Mouse (Mus musculus): ENCODE data around the gene Lias. TPM values are rescaled to one million over a fixed set of nuclear protein-coding genes. Genes with fewer than 3 reads are reported as not detected.

The Lias gene
- total RNA-seq (2023) = 10 to 100 TPM; 24.4 to 25.3 TPM

DNA sequence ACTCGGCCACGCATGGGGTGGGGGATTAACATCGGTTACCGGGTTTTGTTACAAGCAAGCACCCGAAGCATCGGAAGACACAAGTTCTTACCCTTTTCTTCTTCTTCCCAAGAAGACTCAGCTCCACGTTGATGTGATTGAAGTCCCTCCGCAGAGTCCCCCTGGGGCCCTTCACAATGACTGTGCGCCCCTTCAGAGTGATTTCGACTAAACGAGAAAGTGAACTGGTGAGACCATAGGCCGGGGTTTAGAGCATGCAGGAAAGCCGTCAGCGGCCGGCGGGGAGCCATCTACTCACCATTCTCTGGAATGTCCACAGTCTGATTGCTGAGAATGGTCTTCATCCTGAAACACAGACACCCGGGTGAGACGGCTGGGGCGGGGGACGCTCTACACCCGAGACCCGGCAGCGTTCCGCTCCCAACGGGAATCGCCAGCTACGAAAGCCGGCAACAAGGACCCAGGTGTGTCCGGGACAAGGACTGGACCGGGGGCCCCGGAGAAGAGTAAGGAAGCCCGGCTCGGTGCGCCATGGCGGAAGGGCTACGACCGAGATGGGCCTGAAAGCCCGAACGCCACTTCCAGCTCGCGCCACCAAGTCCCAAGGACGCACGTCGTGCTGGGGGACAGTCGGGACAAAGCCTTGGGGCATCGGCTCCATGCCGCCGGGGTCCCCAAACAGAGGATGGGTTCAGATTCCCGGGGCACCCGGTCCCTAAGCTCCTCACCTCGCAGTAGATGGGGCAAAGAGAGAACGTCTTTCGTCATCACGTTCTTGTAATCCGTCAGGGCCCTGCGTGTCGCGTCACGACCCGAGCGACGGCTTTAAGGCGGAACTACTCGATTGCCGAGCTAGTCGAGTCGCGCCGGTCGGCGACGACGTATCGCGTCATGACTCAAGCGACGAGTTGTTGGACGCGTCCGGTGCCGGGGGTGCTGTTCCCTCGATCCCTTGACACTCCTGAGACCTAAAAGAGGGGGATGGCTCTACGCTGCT lies at the start of gene Lias, which contains the start of gene Rpl9:
Gene Lias (plus strand): TSS at position 850 of the 997 bp plus-strand sequence.
Gene Rpl9 (minus strand): TSS at position 797 of the 997 bp plus-strand sequence.

GRCm38 (mm10) chr5:65348168-65348567 lies 43.1 kb upstream of the Lias start, which contains the start of gene Klb:
TSS of gene Klb (plus strand) at chr5:65348314.

DNA sequence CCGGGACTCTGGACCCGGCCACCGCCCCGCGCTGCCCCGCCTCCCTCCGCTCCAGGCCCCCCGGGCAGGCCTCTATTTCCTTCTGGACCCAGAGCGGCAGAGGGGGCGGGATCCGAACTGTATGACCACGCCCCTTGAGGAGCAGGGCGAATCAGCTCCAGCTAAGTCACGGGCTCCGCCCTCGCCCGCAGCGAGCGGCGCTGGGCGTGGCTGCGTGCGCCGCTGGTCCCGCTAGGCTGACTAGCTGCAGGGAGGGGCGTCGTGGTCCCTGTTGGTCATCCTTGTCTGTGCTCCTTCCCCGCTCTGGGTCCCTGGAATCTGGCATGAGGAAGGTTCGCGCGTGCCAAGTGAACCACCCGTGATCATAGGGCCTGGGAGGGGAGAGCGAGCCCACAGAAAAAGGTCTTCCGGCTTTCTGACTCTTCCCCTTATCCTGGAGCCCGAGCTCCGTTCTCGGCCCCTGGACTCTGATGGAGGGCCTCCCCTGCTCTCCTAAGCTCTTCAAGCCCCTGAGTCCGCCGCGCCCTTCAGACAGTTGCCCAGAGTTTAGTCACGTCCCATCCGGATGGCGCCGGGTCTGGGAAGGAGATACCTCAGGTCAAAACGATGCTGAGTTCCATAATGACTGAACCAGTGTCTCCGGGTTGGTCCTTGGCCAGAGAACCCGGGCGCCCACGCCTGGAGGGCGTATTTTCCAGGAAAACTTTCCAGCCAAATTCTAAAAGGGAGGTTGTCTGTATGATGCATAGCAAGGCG lies 44.7 kb downstream of the Lias start, which contains the start of gene Ugdh:
Gene Ugdh (minus strand): TSS at position 144 of the 756 bp plus-strand sequence.

Other genes starting within 250 kb of the Lias start
- gene Wdr19, start 191.8 kb upstream of the Lias start, total RNA-seq (2023) = 1 to 10 TPM in 1 of 2 experiments, under 1 TPM in 1; 0.82 to 1.7 TPM
- 10 to 100 TPM; 40.9 to 48.6 TPM for gene Rfc1, start 55.8 kb upstream of the Lias start, total RNA-seq (2023)
- gene Klb, start 43.2 kb upstream of the Lias start, total RNA-seq (2023) = not detected
- 1,000 to 10,000 TPM; 1,271 to 1,330 TPM for gene Rpl9, start 53 bp upstream of the Lias start, total RNA-seq (2023)
- gene Ugdh, start 44.5 kb downstream of the Lias start, total RNA-seq (2023) = 10 to 100 TPM; 34.5 to 39.4 TPM
- not detected for gene Gm43552, start 101.3 kb downstream of the Lias start, total RNA-seq (2023)
- gene Smim14, start 145.7 kb downstream of the Lias start, total RNA-seq (2023) = 100 to 1,000 TPM; 102 to 104 TPM
- 10 to 100 TPM; 59.4 to 82.3 TPM for gene Ube2k, start 145.7 kb downstream of the Lias start, total RNA-seq (2023)